Mouse (Mus musculus): ENCODE measurements around the gene Efemp2.

Gene Efemp2

DNA sequence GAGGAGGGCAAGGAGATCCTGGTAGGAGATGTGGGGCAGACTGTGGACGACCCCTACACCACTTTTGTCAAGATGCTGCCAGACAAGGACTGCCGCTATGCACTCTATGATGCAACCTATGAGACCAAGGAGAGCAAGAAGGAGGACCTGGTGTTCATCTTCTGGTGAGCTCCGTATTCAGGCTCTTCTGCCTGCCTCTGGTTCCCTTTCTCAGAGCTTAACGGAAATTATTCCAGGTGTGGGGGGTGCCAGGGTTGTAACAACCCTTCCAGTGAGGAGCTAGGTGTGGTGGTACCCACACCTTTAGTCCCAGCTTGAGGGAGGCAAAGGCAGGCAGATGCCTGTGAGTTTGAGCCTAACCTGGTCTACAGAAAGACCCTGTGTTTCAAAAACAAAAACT lies 18.9 kb downstream of the Efemp2 start:
- ChIA-PET POLR2A (interaction anchor here in 3 of 4 experiments (0.5 to 21.3 kb wide), 27 partner anchors 11 to 500 kb away, joined by 3 to 735 read pairs (median 3); partner anchors contain the start of genes Snx32 (in 3 of the 3), Ccdc85b (in 2 of the 3), Fibp (in 2 of the 3) and 1700020D05Rik (in 1 of the 3)), CTCF (interaction anchor here in 2 of 4 experiments (0.6 to 2.0 kb wide), 3 partner anchors 11 to 349 kb away, joined by 4 to 6 read pairs (median 5); partner anchors contain the start of gene 1700020D05Rik (in 1 of the 2))

DNA sequence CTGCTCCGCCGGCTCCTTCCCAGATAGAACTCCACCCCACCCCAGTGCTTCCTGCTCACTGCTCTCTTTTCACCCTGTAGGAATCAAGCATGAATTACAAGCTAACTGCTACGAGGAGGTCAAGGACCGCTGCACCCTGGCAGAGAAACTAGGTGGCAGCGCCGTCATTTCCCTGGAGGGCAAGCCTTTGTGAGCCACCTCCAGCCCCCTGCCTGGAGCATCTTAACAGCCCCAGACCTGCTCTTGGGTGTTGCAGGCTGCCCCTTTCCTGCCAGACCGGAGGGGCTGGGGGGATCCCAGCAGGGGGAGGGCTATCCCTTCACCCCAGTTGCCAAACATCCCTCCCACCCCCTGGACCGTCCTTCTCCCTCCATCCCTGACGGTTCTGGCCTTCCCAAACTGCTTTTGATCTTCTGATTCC lies 19.6 kb downstream of the Efemp2 start:
- ChIA-PET POLR2A (interaction anchor here in 3 of 4 experiments (0.5 to 21.3 kb wide), 26 partner anchors 10 to 501 kb away, joined by 3 to 735 read pairs (median 4); partner anchors contain the start of genes Snx32 (in 3 of the 3), Ccdc85b (in 2 of the 3), Fibp (in 2 of the 3) and 1700020D05Rik (in 1 of the 3)), CTCF (interaction anchor here in 1 of 4 experiments (1.5 to 2.0 kb wide), 2 partner anchors 10 to 30 kb away, joined by 4 to 5 read pairs; partner anchors contain the start of gene 1700020D05Rik)

DNA sequence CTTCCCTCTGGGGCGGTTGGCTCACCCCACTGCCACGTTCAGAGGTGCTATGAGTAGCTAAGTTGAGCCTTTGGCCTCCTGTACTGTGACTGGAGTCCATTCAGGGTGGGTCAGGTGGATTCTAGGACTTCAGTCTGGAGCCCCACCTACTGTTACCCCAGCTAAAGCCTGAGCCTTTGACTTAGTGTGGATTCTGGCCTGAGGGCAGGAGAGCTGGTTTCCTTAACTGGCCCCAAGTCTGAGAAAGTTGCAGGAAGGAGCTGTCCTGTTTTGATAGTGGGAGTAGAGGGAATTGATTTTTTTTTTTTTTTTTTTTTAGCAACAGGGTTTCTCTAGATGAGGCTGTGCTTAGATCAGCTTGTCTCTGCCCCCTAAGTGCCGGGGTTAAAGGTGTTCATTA lies 20.6 kb downstream of the Efemp2 start:
- ChIA-PET CTCF (interaction anchor here in 3 of 4 experiments (0.5 to 2.0 kb wide), 10 partner anchors 9 to 496 kb away, joined by 3 to 6 read pairs (median 4); partner anchors contain the start of genes 1700020D05Rik (in 1 of the 3) and Kat5 (in 1 of the 3)), POLR2A (interaction anchor here (0.6 to 21.3 kb wide), 41 partner anchors 9 to 1161 kb away, joined by 3 to 735 read pairs (median 4); partner anchors contain the start of genes Snx32 (in 4 of the 4), Ccdc85b (in 2 of the 4), Ctsw (in 2 of the 4) and Fibp (in 2 of the 4))

DNA sequence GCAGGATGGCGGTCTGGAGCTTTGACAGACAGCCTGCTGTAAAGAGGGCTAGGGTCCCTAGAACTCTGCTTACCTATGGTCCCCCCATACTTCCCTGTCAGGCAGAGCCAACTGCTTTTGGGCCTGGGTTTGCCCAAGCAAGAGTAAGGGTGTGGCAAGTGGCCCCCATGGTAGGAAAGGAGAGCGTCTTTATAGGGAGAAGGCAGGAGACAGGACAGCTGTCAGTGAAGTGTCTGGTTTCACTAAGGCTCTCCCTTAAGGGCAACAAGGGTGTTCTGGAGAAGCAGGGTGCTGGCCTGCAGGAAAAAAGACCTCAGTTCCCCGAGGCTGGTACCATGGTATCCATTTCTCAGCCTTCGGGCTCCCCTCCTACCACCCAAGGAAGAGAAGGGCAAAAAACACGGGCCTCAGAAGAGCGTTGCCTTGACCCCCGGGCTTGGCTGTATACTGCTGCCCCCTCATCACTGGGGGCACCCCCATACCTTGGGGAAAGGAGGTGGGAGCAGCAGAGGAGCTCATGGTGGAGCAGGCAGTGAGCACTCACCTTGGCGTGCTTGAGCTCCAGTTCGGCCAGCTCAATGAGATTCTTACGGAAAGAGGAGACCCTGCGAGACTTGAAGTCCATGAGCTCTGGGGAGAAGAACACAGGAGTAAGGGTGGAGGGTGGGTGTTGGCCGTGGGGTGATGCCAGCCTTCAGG lies 21.7 kb downstream of the Efemp2 start:
- CTCF ChIA-PET, result interaction anchor here in 2 of 4 experiments (0.6 to 1.8 kb wide), 9 partner anchors 9 to 1051 kb away, joined by 3 to 8 read pairs (median 3); partner anchors contain the start of genes Mus81 (in 1 of the 2), Sipa1 (in 1 of the 2) and Snx32 (in 1 of the 2)
- POLR2A ChIA-PET, result interaction anchor here (0.6 to 21.3 kb wide), 64 partner anchors 7 to 572 kb away, joined by 3 to 735 read pairs (median 4); partner anchors contain the start of genes Snx32 (in 4 of the 4), Ccdc85b (in 3 of the 4), AI837181 (in 2 of the 4) and Ctsw (in 2 of the 4)

DNA sequence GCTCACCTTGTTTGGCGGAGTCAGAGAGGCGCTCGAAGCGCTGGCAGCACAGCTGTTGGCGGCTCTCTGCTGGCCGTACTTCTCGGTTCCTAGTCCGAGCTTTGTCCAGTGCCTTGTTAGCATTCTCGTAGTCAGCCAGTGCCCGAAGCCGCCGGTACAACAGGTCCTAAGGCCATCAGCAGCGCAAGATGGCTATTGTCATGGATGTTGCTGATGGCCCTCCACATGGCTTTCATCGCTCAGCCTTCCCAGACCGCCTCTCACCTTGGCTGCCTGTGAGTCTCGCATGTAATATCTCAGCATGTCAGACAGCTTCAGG lies 22.3 kb downstream of the Efemp2 start:
- CTCF ChIA-PET, result interaction anchor here in 2 of 4 experiments (0.6 to 1.8 kb wide), 6 partner anchors 9 to 525 kb away, joined by 3 to 8 read pairs (median 3); partner anchors contain the start of genes Mus81 (in 1 of the 2) and Snx32 (in 1 of the 2)
- POLR2A ChIA-PET, result interaction anchor here (0.6 to 21.3 kb wide), 54 partner anchors 7 to 572 kb away, joined by 3 to 735 read pairs (median 4); partner anchors contain the start of genes Snx32 (in 4 of the 4), Ccdc85b (in 3 of the 4), AI837181 (in 2 of the 4) and Ctsw (in 2 of the 4)

DNA sequence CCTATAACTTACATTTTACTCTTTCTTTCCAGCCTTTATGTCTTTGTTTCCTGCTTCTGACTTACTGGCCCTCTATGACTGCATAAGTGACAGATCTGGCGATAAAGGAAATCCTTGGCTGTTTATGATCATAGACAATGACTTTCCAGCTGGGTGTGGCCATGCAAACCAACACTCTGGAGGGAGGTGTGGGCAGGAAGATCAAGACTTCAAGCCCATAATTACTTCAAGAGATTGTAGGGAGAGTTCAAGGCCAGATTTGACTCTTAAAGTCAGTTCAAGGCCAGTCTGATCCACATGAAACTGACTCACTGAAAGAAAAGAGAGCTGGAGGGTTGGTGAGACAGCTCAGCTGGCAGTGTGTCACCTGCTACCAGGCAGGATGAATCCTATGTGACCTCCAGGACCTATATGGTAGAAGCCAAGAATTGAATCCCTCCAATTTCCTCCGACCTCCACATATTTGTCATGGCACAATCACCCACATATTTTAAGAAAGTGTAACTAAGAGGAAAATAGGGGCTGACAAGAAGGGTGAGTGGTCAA lies 26.6 kb downstream of the Efemp2 start:
- ChIA-PET CTCF (interaction anchor here in 3 of 4 experiments (0.6 to 1.9 kb wide), 5 partner anchors 10 to 14 kb away, joined by 3 to 7 read pairs (median 4); partner anchors contain the start of genes Mus81 (in 3 of the 3) and Snx32 (in 1 of the 3)), POLR2A (interaction anchor here in 2 of 4 experiments (1.0 to 6.7 kb wide), 6 partner anchors 10 to 30 kb away, joined by 3 to 59 read pairs (median 8); partner anchors contain the start of genes Cfl1 (in 2 of the 2), Mus81 (in 2 of the 2) and Snx32 (in 2 of the 2))

DNA sequence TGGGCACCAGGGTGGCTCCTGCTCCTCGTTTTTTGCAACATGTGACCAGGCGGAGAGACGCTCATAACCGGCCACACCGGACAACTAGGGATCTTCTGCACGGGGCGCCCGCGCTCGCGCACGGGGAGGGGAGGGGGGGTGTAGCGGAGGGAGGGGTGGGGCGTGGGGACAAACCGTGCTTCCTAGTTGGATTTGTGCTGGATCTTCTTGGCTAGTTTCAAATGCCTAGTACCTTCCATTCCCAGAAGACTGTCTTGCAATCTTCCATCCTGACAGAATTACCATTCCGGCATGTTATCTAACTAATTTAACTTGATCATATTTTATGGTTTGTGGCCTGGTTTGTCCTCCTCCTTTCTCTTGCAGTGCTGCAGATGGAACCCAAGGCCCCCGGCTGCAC lies 29.9 kb downstream of the Efemp2 start, which contains the start of gene 1700020D05Rik:
1700020D05Rik (minus strand) TSS at position 101 of the 400 bp plus-strand sequence.
- POLR2A ChIA-PET, result interaction anchor here in 2 of 4 experiments (0.7 to 3.1 kb wide), 8 partner anchors 8 to 47 kb away, joined by 3 to 36 read pairs (median 6); partner anchors contain the start of genes Cfl1 (in 2 of the 2), Mus81 (in 2 of the 2) and Fibp (in 1 of the 2)
- CTCF ChIA-PET, result interaction anchor here in 2 of 4 experiments (0.6 to 1.5 kb wide), 2 partner anchors 10 to 227 kb away, joined by 3 to 5 read pairs; no protein-coding TSS in a partner anchor

DNA sequence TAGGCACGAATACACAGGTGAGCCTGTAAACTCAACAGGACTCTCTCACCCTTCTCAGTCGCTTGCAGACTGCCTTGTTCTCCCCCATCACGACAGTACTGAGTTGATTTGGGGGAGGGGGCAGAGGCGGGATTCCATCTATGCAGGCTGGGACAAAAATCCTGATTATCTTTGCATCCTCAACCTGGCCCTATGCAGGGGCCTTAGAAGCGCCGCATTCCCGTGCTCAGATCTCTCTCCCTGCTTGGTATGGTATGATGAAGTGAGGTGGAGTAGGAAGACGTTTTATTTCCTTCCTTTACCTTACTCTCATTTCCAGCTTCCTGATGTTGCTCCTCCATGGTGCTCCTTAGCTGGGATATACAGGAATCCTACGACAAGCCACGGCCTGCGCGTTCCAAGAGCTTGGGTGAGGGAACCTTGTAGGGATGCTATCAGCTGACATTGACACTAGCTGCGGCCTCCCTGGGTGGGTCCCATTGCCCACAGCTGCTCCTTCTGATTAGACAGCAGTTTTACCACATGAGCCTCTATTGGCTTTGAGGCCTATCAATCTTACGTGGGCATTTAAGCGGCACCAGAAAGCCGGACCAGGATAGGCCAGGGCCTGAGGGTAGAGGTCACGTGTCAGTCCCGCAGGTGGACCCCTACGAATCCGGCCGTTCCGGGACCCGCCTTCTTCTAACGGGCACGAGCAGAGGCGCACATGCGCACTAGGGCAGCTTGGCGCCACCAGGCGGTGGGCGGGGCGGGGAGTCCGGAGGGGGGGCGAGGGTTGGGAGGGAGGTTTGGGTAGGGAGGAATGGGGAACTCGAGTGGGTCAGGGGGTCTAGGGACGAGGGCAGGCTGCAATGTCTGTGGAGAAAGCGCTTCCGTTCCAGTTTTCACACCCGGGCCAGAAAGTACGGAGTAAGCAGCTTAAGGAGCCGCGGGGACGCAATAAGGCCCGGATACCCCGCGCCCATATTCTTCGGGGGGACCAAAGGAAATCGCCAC lies 36.6 kb downstream of the Efemp2 start, which contains the start of gene Snx32:
Snx32 (minus strand) TSS at position 508 of the 996 bp plus-strand sequence.
- POLR2A ChIA-PET, result interaction anchor here (0.5 to 5.0 kb wide), 83 partner anchors 9 to 1811 kb away, joined by 3 to 163 read pairs (median 4); partner anchors contain the start of genes Cfl1 (in 4 of the 4), Mus81 (in 4 of the 4), Cdca5 (in 2 of the 4) and Zfpl1 (in 2 of the 4)
- CTCF ChIA-PET, result interaction anchor here (0.6 to 2.8 kb wide), 35 partner anchors 10 to 498 kb away, joined by 3 to 43 read pairs (median 4); partner anchors contain the start of genes Mus81 (in 3 of the 4), Ap5b1 (in 2 of the 4), Ccdc85b (in 1 of the 4) and Cfl1 (in 1 of the 4)

DNA sequence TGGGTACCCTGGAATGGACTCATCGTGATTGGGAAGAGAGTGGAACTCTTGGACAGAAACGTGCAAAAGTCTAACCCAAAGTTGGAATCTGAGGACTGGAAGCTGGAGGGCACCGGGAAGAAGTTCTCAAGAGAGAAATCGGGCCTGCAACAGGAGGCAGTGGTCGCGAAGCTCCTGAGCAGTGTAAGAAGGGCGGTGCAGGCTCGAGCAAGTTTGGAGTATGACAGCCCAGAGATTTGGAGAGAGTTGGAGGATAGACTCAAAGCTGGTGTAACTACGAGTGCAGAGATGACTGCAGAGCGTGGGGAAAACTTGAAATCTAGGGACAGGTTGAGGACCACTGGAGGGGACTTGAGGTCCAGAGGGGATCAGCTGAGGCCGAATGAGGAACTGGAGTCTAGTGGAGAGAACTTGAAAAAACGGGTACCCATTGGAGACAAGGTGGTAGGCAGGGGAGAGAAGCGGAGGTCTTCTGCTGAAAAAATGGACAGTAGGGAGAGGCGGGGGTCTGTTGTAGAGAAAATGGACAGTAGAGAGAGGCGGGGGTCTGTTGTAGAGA lies 37.4 kb downstream of the Efemp2 start:
- ChIA-PET CTCF (interaction anchor here (0.6 to 2.8 kb wide), 23 partner anchors 9 to 528 kb away, joined by 3 to 43 read pairs (median 4); partner anchors contain the start of genes Ap5b1 (in 2 of the 4), Mus81 (in 2 of the 4), Ccdc85b (in 1 of the 4) and Cfl1 (in 1 of the 4)), POLR2A (interaction anchor here (0.6 to 5.0 kb wide), 49 partner anchors 10 to 423 kb away, joined by 3 to 163 read pairs (median 4); partner anchors contain the start of genes Cfl1 (in 4 of the 4), Mus81 (in 4 of the 4), AI837181 (in 1 of the 4) and Ccdc85b (in 1 of the 4))

DNA sequence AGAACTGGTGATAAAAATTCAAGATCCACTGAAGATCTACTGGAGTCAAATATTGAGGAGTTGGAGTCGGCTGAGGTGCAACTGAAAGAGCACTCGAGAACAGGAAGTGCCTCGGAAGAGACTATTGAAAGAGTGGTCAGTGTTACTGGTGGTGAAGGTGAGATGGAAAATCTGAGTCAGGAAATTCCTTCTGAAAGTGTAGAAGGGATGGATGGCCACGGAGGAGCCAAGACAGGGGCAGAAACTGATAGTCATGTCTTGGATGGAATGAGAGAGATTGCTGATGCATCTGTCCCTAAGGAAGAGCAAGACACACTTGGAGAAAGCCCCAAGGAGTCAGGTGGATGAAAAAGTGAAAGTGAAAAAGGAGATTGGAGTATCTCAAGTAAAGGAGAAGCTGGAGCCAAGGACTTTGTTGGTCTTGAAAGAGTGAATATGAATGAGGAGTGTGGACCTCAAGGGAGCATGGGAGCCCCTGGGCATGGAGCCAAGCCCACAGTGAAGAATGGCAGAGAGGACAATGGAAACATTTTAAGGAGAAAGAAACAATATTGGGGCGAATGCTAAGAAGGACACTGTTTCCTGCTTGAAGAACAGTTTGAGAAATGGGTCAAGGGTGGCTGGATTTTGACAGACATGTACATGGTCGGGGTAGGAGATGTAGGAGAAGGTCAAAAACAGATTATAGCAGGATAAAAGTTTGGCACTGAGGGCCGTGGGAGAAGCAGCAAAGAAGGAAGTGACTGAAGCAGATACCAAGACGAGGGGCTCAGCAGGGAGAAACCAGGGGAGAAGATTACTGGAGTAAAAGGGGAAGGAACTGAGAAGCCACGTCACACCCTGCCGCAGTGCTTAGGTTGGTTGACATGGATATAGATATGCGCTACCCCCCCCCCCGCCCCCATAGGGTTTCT lies 38.6 kb downstream of the Efemp2 start:
- POLR2A ChIA-PET, result interaction anchor here in 3 of 4 experiments (0.7 to 5.0 kb wide), 4 partner anchors 9 to 334 kb away, joined by 3 to 163 read pairs (median 10); partner anchors contain the start of genes Cfl1 (in 2 of the 3) and Mus81 (in 1 of the 3)
- CTCF ChIA-PET, result interaction anchor here in 1 of 4 experiments (0.5 kb wide), 1 partner anchor 25 kb away, joined by 4 read pairs; no protein-coding TSS in a partner anchor

DNA sequence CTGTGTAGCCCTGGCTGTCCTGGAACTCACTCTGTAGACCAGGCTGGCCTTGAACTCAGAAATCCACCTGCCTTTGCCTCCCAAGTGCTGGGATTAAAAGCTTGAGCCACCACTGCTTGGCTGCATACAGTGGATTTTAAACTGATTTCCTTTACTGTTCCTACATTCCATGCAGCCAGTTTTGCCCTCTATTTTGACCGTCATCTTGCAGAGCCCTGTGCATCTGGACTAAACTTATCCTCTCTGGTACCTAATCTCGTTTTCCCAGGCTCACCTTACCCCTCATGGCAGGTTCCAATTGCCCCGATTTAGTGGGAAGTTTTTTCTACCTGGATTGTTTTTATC lies 39.2 kb downstream of the Efemp2 start:
- CTCF ChIA-PET, result interaction anchor here in 1 of 4 experiments (0.5 kb wide), 1 partner anchor 26 kb away, joined by 4 read pairs; no protein-coding TSS in a partner anchor
- POLR2A ChIA-PET, result interaction anchor here in 2 of 4 experiments (0.8 to 5.0 kb wide), 2 partner anchors 20 to 333 kb away, joined by 3 to 163 read pairs; partner anchors contain the start of genes Cfl1 (in 1 of the 2) and Mus81 (in 1 of the 2)

DNA sequence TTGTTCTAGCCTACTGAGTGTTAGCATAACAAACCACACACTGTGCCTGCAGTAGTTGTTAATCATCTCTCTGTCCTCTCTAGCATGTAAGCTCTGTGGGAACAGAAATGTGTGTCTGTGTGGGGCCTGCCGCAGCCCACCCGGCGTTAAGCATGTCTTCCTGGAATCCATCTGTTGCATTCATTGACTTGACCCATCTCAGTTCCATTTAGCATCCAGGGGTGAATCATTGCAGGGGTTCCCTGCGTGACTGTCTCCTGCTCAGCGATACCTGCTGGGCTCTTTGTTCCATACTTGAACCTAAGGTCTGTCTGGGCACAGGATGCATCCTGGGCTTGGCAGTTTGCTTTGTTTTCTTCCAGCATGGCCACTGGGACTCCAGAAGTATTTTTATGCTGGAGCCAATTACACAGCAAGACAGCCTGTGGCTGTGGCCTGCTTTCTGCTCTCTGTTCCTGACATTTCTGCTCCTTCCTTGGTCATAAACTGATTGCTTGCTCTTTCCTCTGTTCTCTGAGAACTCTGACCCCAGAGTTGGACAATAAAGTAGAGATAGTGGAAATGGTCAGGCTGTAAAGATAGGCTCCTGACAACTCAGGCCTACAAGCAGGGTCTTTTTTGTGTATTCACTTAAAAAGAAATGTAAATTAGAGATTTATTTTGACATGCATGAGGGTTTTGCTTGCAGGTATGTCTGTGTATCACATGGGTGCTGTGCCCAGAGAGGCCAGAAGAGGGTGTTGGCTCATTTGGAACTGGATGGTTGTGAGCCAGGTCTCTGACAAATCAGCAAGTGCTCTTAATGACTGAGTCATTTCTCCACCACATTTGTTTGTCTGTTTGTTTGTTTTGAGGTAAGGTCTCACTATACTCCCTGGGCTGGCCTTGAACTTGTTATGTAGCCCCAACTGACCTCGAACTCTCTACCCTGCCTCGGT lies 42.4 kb downstream of the Efemp2 start:
- ChIA-PET CTCF (interaction anchor here in 1 of 4 experiments (0.9 to 1.8 kb wide), 3 partner anchors 28 to 53 kb away, joined by 3 to 7 read pairs (median 3); partner anchors contain the start of gene Mus81), POLR2A (interaction anchor here in 2 of 4 experiments (1.4 to 1.9 kb wide), 3 partner anchors 25 to 92 kb away, joined by 3 to 9 read pairs (median 4); partner anchors contain the start of genes Cfl1 (in 1 of the 2) and Drap1 (in 1 of the 2))

DNA sequence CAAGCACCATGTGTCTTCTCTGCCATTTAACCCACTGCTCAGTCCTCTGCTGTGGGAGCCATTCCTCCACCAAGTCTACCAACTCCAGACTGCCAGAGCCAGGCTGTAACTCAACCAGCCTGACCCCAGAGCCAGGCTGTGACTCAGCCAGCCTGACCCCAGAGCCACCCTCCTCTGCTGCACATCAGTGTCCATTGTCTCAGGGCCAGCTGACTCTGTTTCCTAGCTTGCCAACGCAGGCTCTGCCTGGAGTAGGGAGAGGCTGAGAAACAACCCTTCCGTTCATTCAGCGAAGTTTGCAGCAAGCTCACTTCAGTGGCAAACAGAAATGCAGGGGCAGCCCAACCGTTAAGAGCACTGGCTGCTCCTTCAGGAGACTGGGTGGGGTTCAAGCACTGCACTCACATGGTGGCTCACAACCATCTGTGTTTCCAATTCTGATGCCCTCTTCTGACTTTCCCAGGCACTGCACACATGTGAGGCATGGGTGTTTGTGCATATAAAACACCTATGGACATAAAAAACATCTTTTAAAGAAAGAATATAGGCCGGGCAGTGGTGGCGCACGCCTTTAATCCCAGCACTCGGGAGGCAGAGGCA lies 43.3 kb downstream of the Efemp2 start:
- POLR2A ChIA-PET, result interaction anchor here in 1 of 4 experiments (0.9 to 1.5 kb wide), 3 partner anchors 26 to 93 kb away, joined by 3 to 4 read pairs (median 3); partner anchors contain the start of gene Drap1
- CTCF ChIA-PET, result interaction anchor here in 1 of 4 experiments (0.9 to 1.8 kb wide), 3 partner anchors 29 to 53 kb away, joined by 3 to 7 read pairs (median 3); partner anchors contain the start of gene Mus81

All from embryonic stem cell, embryonic (primary cell).